Mouse (Mus musculus) gastrocnemius, adult 2 months (tissue): ENCODE measurements at regions not wholly inside any gene's neighbourhood (a gene's known extent, or its start where the extent isn't known, plus 50 kb on each side); places are given as distances from the start of the nearest gene placed in this dataset.

Source experiments
- DNase-seq: peaks from one replicate; pipeline ENCODE4 v3.0.0; 2022
- H3K27ac ChIP-seq: fragments of 200-600 bp; 2 replicates; pipeline ENCODE4 v1.8.1; 2022; ENCODE audit warnings: mild to moderate bottlenecking
- H3K4me3 ChIP-seq: fragments of 200-600 bp; 2 replicates; pipeline ENCODE4 v1.8.1; 2022; ENCODE audit warnings: mild to moderate bottlenecking, moderate library complexity
- CTCF ChIP-seq: fragments of 200-600 bp; IDR thresholded peaks from 2 replicates; pipeline ENCODE4 v1.8.1; 2022; ENCODE audit warnings: antibody characterized with exemption, mild to moderate bottlenecking, moderate library complexity
- intact Hi-C: fragments of 180-260 bp; cut with DNase I; formaldehyde crosslinking; loops from one replicate; pipeline ENCODE4 v1.15.1; 2025

DNA sequence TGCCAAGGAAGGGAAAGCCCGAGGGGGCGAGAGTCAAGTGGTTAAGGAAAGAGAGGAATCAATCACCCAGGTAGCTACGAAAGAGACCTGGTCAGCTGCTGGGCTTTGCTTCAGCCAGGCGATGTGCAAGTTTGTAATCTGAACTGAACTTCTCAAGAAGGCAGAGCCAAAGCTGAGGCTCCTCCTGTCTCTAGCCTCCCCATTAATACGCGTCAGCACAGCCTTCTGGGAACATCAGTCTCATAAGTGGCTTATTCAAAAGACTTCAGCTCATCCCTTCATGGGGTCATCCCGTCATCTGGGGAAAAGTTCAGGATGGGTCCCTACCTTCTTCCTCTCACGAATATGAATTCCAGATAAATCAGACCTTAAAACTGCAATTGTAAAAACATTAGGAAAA is 112.2 kb upstream of the Mgme1 start:
- TF ChIP-seq CTCF: no peak
- peak overlapping the region; percentile 48 for H3K27ac ChIP-seq
- intact Hi-C loops: no loop called here
- no peak for DNase-seq
- H3K4me3 ChIP-seq: no peak overlapping the region

DNA sequence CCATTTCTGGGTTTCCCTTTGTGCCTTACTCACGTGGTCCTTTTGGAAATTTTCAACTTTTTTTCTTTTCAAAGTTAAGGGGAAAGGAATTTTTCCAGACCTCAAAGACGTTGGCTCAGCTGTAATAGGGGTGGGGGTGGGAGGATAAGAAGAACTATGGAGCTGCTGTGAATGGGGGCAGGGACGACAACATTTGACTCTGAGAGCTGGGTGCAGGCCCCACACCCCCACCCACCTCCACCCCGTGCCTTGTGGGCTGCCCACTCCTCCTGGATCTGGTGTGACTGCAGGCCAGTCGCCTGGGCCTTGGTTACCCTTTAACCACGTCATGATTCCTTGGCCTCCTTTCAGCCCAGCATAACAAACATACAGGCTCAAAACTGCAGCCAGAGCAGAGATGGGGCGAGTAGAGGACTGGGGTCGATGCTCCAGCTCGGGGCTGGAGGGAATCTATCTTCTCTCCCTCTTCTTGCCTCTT is 110.6 kb upstream of the Mgme1 start:
- intact Hi-C loops: no loop called here
- TF ChIP-seq CTCF: no peak

DNA sequence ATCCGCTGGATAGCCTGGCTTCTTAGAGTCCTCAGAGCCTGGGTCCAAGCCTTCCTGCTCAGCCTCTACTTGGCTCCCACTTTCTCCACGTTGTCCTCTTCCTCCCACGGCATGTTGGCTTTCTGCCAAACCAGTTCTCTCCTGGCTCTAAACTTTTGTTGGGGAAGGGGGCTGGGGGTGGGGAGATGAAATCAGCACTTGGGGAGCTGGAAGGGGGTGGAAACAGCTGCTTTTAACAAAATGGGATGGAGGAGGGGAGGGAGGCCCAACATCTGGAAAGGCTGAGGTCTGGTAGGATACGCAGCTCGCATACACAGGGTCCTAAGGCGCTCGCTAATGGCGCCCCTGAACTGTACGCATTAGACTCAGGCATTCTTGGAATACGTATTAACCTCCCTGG is 110.0 kb upstream of the Mgme1 start:
- no peak overlapping the region for H3K4me3 ChIP-seq
- peak; percentile 46 for DNase-seq
- peak overlapping the region; percentile 74 for H3K27ac ChIP-seq
- TF ChIP-seq CTCF: no peak
- intact Hi-C loops: no loop called here

More for the DNA sequence above, 110.6 kb upstream of the Mgme1 start:
- no peak for DNase-seq
- Histone ChIP-seq H3K27ac (peak overlapping the region; percentile 74), H3K4me3 (no peak overlapping the region)

DNA sequence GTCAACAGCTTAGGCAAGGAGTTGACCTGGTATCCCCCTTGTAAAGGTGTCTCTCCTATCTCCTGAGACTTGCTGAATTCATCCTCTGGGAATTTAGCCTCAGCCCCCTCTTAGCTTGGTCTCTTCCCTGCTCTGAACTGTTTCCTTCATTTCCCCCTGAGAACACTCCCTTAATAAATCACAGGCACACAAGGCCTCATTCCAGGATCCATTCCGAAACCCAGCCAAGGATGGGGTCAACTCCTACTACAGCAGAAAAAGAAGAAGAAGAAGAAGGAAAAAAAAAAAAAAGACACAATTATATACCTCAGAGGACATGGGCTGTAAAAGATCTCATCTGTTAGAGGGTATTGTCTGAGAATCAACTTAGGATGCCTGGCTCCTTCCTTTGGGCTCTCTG is 108.6 kb upstream of the Mgme1 start:
- no peak for TF ChIP-seq CTCF
- Histone ChIP-seq H3K4me3 (no peak overlapping the region), H3K27ac (peak overlapping the region; percentile 74)
- intact Hi-C loops: no loop called here
- peak; percentile 58 for DNase-seq

DNA sequence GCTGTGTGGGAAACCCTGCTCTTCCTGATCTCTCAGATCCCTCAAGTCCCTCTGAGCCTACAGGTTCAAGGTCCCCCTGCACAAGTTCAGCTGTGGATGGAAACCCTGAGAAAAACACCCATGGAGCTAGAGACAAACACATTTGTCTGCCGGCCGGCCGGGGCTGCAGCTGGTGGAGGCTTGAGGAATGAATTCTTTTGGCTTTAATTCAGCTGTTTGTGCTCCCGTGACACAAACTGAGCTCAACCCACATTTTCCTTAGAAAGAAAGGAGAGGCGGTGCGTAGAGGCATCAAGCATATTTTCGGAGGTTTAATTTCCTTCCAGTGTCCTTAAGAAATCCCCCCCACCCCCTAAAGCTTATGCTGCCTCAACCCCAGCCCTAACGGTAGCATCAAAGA is 106.4 kb upstream of the Mgme1 start:
- TF ChIP-seq CTCF: no peak
- peak; percentile 57 for DNase-seq
- intact Hi-C loops: no loop called here
- H3K4me3 ChIP-seq: peak overlapping the region; percentile 89
- H3K27ac ChIP-seq: peak overlapping the region; percentile 98

DNA sequence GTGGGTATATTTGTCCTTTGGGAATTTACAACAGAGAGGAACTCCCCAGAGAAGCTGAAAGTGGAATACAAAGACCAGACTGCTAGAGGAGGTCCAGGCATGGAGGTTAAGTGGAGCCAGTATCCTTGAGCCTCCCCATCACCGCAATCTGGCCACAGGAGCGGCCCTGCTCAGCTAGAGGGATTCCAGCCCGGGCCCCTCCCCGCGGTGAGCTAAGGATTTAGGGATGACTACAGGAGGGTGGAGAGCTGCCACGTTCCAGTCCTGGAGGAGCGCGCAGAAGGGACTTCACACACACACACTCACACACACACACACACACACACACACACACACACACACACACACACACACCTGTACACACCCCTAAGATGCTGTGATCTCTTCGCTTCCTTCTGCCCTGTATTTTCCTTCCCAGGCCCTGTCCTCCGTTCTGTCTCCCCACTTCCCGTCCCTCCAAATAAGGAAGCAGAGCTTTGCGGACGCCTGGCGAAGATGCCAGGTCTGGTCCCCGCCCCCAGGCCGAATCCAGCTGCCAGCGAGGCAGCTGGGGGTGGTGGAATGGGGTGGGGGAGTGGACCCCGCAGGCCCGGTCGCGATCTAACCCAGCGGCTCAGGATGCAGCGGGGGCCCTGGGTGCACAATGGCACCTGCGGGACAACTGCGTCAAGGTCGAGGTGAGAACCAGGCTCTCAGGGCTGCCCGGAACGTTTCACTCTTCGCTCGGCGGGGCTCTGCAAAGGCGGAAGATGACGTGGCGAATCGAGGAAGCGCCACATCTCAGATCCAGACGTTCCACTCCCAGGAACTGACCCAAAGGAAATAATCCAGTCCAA is 105.3 kb upstream of the Mgme1 start:
- Histone ChIP-seq H3K27ac (peak overlapping the region; percentile 98), H3K4me3 (peak overlapping the region; percentile 89)
- TF ChIP-seq CTCF: no peak
- peak; percentile 90 for DNase-seq
- intact Hi-C loops: no loop called here

DNA sequence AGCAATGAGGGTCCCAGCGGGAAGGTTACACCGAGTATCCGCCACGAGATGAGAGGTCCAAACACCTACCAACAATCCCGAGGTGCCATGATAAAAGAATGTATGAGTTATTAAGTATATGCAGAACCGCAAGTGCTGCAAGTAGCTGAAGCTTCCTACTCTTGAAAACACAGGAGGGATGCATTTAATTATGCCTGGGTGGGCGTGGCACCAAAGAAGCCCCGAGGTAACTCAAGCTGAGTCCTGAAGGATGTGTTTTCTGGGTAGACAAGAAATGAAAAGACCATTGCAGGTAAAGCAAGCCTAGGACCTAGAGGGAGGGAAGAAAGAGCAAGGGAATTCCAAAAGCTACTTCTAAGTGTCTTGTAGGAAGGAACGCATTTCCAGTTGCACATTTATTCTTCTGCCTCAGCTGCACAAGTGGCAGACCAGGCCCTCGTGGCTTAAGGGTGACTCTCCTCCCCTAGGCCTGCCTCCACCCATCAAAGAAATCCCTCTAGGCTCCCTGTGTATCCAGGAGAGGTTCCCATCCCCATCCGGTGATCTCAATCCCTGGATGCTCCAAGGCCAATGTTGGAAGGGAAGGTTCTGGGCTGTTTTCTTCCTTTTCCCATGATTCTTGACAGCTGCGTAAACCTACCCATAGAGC is 104.2 kb upstream of the Mgme1 start:
- Histone ChIP-seq H3K27ac (peak overlapping the region; percentile 98), H3K4me3 (peak overlapping the region; percentile 89)
- intact Hi-C loops: no loop called here
- DNase-seq: no peak
- TF ChIP-seq CTCF: no peak

DNA sequence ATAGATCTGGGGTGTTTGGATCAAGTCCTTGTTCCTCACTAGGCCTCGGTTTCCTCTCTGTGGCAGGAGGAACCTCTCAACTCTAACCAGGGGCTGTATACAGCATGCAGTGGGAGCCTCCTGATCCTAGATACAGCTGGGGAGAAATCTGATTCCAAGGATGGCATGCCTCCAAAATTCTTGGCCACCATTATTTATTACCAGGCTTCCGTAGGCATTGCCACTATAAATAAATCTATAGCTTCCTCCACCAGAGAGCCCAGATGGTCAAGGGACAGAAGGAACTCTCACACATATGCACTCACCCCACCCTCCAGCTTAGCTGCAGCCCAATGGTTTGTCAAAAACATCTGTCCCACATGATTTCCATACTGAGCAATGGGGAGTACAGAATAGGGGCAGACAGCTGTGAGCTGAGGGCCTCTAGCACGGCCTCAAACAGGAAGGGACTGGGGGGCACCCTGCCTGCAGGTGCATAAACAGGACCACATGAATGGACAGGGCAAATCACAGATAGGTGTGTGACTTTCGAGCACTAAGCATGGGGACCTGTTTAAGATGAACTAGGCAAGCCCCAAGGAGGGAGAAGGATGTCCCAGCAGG is 100.8 kb upstream of the Mgme1 start:
- no peak overlapping the region for H3K4me3 ChIP-seq
- intact Hi-C loops: no loop called here
- TF ChIP-seq CTCF: no peak
- no peak overlapping the region for H3K27ac ChIP-seq
- DNase-seq: no peak

DNA sequence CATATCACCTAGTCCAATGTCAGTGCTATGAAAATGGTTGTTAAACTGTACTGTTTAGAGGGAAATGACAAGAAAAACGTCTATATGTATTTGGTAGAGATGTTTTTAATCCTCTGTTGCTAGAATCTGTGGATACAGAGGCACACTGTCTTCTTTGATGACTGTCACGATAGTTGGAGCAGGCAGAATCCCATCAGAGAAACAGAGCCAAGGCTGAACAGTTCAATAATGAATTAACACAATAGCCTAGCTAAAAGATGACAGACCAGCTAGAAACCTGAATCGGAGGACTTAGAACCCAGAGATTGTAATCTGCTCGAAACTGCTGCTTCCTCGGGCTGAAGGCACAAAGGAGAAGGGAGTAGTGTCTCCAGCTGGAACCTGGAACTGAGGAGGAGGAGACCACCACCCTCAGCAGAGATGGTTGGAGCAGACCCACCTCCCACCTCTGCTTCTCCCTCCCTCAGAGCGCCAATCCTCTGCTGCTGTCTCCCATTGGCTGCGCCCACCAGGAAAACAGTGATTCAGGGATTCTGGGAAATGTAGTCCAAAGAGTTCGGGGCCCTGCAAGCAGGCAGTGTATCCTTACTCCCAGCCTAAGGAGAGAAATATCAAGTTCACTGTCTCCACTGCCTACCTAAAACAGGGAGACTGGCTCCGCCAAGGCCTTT is 98.2 kb upstream of the Mgme1 start:
- Histone ChIP-seq H3K27ac (peak overlapping the region; percentile 81), H3K4me3 (peak overlapping the region; percentile 70)
- no peak for TF ChIP-seq CTCF
- intact Hi-C loops: no loop called here
- peak; percentile 69 for DNase-seq

DNA sequence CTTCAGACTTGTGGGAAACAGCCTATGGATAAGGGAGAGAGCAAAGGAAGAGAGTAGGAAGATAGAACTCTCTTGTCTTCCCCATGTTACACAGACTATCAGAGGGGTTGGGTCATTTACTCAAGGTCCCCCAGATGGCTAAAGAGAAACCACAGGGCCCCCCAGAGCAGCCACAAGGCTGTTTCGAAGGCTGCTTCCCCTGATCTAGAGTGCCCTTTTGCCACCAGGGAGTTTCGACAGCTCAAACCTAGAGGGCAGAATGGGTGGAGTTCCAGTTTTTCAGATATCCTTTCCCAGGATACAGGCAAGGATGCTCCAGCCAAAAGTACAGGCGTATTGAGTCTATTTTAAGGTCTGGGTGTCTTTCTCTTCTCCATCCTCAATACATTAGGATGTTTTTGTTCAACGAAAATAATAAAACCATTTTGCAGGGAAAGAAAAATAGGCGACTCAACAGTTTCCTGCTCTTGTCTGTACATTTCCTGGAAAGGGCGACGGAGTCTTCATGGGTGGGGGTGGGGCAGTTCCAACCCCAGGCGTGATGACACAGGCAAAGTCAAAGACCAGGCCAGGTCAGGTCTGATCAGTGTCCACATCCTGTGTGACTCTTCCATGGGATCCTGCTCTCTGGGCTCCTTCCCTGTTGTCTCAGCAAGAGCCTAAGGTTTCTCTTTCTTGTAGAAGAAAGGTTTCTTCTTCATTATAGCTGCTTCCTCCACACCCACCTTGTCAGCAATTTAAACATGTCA is 96.9 kb upstream of the Mgme1 start:
- Histone ChIP-seq H3K4me3 (no peak overlapping the region), H3K27ac (no peak overlapping the region)
- DNase-seq: no peak
- intact Hi-C loops: no loop called here
- TF ChIP-seq CTCF: no peak

DNA sequence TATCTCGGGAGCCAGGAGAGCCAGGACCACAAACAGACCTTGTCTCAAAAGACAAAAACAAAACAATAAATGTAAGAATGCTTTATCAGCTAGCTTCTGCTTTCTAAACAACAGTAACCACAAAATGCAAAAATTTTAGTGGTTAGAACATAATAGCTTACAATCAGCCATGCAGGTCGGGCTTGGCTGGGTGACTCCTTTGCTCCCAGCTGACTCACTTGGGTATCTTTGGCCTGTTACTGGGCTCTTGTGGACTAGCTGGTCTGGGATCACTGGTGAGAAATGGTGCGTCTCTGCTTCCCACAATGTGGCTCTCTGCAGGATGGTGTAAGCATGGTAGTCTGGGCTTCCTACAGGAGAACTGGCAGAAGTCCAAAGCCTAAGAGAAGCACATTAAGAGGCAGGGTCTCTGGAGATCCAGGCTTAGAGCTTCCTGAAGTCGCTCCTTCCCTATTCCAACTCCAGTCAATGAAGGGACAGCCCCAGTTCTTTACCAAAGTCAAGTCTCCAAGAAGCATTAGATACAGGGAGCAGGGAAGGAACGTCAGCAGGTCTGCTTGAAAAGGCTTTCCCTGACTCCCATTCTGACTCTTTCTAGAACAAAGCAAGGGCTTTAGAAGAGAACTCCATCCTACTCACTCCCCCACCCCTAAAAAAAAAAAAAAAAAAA is 96.0 kb upstream of the Mgme1 start:
- DNase-seq: no peak
- Histone ChIP-seq H3K27ac (no peak overlapping the region), H3K4me3 (no peak overlapping the region)
- intact Hi-C loops: no loop called here
- no peak for TF ChIP-seq CTCF
